Mouse (Mus musculus) CH12F3 (cell line): ENCODE measurements around the gene Ret.

Experiments used
- in situ Hi-C: fragments of 300-500 bp; cut with MboI; formaldehyde crosslinking; loops from 2 replicates; pipeline ENCODE4 v1.14.3; 2020; ENCODE audit warnings: low sequenced_read_pairs

Gene Ret

DNA sequence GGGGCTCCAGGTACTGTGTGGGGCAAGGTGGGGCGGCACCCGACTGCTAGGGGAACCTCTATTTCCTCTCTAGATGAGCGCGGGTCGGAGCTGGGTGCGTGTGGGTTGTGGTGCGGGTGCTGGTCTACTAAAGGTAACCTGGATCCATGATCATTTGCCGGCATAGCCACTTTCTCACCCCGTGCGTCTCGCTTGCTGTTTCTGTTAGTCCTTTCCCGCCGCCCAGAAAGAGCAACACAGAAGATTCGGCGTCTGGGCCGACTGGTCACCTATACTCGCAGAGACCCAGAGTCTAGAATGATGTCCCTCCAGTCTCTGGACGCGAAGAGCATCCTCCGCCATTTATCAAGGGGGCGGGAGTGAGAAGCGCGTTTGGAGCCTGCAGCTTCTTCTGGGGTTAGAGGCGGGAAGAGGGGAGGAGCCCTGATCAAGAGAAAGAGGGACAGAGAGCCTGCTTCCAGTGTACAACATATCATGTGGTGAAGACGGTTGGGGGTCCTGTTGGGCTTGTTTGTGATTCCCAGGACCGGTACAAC, at the start of gene Ret:
Ret (minus strand) TSS at position 279 of the 536 bp plus-strand sequence.
- in situ Hi-C loops, result no loop called here

DNA sequence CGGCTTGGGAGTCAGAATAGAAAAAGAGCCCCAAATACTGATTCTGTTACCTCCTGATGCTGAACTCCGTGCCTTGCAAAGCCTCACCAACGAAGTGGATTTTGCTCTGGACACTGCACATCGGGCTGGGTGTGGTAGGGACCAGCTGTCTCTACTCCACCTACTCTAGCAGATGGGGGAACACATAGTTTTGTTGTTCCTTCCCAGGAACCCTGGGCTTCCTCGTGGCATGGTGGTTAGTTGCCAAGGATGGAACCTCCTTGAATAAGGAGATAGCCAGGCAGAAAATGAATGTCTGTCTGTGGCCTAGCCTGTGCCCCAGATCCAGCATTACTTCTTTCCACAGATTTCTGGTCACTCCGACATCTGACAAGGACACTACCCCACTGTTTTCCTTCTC, 49.6 kb upstream of the Ret start:
- in situ Hi-C loops, result no loop called here

DNA sequence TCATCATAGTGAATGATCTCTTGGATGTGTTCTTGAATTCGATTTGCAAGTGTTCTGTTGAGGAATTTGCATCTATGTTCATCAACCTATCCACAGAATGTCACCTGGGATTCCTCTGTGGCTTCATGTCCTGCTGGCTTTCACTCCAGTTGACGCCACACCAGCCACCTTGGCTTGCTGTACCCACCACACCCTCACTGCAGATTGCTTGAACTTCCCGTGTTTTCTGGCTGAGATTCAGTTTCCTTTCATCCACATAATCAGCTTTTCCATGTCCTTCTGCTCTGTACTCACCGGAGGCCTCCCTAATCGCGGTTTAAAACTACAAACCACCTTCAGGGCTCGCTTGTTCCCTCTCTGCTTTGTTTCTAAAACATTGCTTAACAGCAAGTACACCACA, 46.6 kb upstream of the Ret start:
- in situ Hi-C loops, result no loop called here

DNA sequence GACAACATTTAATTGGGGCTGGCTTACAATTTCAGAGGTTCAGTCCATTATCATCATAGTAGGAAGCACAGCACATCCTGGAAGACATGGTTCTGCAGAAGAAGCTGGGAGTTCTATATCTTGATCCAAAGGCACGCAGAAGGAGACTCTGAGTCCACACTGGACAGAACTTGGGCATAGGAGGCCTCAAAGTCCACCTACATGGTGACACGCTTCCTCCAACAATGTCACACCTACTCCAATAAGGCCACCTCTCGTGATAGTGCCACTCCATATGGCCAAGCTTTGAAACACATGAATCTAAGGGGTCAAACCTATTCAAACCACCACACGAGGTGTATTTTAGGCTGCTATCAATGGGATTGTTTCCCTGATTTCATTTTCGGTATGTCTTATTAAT, 45.4 kb upstream of the Ret start:
- in situ Hi-C loops, result no loop called here

DNA sequence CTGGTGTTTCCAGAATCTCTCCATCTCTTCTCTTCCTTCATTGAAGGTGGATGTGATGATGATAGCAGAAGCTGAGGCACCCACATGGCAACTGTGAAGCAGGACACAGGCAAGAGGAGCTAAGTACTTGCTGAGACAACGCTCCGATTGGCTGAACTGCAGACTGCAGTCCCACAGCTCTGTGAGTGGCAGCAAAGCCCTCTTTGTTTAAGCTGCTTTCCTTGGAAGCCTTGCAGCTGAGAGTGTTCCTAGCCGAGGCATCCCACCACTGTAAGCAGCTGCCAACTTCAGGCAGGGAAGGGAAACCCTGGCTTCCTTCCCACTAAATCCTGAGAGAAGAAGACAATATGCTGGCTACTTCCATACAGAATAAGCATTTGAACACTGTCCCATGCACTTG, 28.6 kb upstream of the Ret start:
- in situ Hi-C loops, result no loop called here

DNA sequence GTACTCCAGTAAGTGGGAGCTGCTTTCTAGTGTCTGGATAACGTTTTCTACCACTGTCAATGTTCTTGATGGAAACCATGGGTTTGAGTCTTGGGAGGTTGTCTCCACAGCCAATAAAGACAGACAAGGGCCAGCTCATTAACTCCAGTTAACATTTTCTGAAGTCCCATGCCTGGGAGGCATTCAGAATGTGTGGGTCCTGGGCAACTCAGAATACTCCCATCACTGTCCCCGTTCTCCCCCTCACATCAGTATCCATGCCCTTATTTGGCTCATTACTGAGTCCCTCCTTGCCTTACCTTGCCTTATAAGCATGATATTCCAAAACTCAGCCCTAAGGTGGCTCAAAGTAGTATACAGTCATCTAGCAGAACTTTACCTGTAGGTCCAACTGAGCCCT, 25.0 kb upstream of the Ret start:
- in situ Hi-C loops, result no loop called here

DNA sequence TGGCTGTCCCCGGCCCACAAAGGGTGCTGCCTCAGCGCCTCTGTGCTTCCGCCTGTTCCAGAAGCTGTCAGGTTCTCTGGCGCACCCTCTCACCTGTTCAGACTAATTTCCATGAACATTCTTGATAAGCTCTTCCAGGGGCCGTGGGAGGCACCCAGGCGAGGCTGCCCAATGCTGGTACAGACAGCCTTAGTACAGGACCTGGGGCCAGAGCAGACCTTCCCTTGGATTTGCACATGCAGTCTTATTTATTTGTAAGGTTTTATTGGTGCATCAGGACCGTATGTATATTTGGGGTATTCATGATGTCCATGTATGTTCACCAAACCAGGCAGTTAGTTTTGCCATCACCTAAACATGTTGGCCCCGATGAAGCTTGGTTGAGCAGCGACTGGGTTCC, 18.2 kb upstream of the Ret start:
- in situ Hi-C loops, result no loop called here

DNA sequence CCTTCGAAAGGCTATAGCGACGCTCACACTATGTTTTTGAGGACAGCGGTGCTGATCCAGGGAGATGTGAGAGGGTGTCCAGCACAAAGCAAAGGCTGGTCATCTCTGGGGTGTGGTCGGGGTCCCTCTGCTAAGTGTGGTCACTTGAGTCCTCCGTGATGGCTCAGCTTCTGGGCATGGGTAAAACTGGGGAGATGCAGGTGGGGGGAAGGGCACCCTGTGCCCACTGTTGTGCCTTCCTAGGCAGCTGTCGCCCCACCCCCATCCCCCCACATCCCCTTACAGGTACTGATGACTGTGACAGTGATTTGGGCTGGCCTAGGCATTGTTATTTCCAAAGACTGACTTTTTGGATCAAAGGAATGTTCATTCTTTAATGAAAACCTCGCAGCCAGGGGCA, 10.8 kb upstream of the Ret start:
- in situ Hi-C loops, result no loop called here

DNA sequence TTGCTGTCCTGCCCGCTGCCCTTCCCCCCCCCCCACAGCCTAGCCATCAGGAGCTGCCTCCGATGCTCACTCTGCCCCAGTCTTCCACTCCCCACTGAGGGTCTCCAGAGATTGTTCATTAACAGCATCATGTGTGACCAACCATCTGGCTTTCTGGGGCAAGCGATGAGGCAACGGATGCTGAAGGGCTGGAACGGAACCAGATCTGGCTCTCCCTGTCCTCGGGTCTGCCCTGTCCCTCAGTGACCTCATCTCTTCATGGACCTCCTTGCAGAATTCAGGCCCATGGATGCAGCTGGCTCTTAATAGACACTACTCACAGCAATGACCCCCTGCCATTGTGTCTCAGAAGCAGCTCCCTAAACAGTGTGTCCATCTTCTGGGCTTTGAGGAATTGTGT, 8.9 kb upstream of the Ret start:
- in situ Hi-C loops, result no loop called here

DNA sequence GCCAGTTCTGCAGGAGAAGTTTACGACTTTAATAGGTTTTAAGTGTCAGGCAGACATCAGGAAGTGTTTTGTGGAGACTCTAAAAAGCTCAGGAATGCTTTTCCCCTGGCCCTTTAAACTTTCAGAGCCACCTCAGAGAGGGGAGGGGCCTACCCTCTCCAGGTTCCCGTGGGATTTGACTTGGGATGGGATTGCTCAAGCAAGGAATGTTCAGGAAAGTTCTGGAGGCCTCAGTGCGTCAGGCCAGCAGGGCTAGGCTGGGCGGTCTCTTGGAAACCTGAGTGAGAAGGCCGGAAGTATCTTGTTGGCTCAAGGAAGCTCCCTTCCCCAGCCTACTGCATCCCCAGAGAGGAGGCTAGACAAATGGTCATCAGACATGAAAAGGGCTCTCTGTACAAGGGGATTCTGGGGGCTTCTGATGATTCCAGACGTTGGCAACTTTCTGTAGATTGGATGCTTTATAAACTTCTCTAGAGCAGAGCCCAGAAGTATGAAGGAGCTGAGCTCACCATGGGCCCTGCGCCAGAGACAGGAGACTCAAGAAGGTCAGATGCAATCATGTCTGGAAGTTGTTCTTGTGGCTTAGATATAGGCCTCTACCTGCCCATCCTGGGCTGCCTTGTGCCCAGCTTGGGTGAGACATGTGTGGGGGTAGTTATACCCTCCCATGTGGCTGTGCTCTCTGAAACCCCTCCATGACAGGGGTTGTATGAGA, 7.8 kb upstream of the Ret start:
- in situ Hi-C loops, result no loop called here

DNA sequence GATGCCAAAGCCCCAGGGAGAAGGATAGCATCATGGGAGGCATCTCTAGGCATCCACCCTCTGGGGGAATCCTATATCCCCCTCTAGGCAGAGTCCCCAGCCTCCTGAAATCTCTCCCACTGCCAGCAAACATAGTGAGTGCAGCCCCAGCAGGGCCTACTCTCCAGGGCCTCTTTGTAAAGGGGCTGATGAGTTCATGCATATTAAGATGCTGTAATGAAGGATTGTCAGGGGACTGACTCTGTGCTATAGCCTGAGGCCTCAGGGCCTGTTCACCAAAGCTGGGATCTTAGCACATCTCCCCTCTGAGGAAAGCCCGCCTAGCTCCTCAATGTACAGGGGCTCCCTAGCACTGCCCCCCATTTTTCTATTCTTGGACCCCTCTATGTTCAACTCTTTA, 6.6 kb upstream of the Ret start:
- in situ Hi-C loops, result no loop called here

DNA sequence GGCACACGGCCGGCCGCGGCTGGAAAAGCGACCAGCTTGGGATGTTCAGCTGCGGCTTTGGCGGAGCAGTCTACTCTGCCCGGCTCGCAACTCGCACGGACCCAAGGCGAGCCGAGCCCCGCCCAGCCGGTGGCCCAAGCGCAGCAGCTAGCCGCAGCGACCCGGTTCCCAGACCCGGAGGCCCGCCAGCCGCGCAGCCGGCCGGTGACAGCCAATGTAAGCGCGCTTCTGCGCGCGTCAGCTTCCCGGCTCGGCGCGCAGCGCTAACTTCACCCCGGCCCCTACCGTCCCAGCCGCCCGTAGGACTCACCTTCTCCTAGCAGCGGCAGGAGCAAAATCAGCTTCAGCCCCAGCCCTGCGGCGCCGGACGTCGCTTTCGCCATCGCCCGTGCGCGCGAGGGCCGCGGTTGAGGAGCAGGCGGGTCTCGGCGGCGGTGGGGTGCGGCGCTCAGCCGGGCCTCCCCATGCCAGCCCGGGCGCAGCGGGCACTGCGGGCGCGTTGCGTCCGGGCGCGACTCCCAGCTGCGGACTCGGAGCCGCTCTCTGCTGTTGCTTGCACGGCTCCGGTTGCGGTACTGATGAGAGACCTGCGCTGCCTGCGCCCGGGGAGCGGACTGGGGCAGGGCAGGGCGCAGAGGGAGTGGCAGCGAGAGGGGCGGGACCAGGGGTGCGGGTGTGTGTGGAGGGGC, 623 bp downstream of the Ret start:
- in situ Hi-C loops, result no loop called here

DNA sequence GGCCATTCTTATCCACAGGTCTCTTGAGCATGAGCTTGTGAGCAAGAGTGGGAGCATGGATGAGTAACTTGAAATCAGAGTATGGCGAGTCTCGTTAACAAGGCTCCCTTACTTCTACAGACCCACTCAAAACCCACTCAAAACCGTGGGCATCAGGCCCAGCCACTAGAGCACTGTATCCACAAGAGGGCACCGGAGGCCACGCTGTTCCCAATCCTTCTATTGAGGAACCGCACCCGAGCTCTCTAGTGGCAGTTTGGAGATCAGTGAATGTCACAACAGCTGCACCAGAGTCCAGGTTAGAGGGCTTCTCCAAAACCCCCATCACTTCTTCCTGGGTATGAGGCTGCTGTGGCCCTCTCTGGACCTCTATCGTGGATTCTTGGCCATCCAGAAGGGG, 2.4 kb downstream of the Ret start:
- in situ Hi-C loops, result no loop called here

DNA sequence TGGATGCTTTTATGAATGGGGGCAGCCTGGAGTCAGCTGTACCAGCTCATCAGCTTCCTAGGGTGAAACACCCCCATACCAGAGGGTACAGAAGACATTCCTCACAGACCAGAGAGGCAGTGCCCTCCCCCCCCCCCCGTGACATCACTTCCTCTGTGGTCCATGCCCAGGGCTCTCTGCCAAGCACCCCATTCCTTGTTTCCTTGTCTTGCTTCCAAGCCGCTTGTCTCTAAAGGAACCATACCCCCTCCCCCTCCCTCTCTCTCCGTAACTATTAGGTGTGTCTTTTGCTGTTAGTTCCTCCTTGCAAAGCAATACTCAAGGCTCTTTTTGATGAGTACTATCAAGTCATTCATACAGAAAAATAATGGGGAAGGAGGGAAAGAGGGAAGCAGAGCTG, 4.6 kb downstream of the Ret start:
- in situ Hi-C loops, result no loop called here

DNA sequence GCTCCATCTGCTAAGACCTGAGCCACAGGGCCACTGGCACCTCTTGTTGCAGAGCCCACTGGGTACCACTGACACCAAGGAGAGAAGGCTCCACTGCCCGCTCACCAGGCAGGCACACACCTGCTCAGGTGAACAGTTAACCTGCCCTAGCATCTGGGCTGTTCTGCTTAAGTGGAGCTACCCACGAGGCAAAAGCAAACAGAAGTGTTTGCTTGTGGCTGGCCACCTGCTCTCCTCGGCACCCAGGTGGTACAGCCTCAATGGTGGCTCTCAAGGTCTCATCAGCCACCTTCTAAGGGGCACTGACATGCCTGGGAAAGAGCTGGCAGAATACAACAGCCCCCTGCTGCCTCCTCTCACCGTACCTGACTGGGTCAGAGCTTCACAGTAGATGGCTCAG, 5.3 kb downstream of the Ret start:
- in situ Hi-C loops, result no loop called here

DNA sequence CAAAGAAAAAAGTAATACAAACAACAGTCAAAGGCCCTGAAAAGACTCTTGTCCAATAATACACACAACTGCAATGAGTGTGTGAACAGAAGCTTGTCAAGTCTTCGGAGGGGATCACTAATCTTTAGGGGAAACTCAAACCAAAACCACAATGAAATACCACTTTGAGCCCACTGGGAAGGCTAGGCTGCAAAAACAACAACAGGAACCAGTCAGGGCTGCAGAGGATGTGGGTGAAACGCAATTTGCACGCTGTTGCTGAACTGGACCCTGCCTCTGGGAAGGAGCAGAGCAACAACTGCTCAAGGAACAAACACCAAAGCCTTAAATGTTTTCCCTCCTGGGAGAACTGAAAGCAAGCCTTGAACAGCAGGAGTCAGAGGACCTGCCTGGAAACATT, 7.8 kb downstream of the Ret start:
- in situ Hi-C loops, result loop anchor here (10.0 kb wide), 1 partner anchor 185 kb away; no protein-coding TSS in a partner anchor

DNA sequence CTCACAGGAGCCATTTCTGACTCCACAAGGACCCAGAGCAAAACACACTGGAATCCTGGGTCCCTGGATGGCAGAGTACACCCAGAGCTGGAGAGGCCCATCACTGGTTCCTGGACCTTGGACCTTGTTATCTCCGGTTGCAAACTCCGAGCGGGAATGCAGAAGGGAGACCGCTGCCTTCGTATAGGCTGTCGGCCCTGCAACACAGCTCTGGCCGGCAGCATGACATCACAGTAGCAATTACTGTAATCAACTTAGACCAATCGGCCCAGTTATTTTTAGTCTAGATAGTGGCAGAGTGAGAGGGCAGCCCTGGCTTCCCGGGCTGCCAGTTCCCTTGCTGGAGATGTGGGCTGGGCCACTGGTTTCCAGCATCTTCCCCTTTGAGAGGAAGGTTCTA, 8.9 kb downstream of the Ret start:
- in situ Hi-C loops, result loop anchor here (10.0 kb wide), 1 partner anchor 186 kb away; no protein-coding TSS in a partner anchor

DNA sequence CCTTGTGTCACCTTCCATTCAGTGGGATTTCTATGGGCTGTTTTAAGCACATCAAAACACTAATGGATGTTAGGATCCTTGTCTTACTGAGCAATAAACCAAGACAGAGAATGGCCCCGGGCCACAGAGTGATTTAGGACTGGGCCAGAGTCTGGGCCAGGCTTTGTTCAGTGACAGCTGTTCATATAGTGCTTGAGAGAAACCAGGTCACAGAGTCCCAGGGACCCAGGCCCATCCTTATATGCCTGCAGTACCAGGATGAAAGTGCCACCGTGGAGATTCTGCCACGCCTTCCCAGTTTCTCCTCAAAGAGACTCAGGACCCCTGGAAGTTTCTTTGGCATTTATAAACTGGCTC, 10.3 kb downstream of the Ret start:
- in situ Hi-C loops, result loop anchor here (10.0 kb wide), 1 partner anchor 188 kb away; no protein-coding TSS in a partner anchor

DNA sequence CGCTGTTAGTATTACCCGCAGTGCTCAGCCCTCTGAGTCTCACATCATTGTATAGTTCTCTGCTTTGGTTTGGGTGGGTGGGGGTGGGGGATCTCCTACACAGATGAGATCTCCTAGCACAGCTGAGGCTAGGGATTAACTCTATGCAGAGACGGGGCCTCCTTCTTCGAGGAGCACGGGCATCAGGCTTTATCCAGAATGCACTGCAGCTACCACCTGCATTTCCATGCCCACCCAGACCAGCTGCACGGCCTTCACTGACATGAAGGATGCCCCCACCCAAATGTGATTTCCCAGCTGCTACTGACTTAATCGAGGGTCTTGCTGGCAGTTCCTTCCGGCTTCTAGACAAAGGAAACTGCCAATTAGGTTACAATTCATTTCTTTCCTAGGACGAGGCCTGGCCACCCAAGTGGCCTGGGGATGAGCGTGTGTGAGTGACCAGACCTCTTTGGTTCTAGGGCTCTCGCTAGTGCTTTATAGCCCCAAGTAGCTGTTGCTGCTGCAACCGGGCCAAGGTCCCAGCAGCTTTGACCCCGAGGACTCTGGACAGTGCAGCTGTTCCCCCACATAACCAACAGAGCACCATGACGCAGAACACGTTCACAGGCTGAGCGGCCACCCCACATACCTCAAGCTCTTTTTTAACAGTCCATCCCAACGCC, 10.8 kb downstream of the Ret start:
- in situ Hi-C loops, result loop anchor here (10.0 kb wide), 1 partner anchor 188 kb away; no protein-coding TSS in a partner anchor

DNA sequence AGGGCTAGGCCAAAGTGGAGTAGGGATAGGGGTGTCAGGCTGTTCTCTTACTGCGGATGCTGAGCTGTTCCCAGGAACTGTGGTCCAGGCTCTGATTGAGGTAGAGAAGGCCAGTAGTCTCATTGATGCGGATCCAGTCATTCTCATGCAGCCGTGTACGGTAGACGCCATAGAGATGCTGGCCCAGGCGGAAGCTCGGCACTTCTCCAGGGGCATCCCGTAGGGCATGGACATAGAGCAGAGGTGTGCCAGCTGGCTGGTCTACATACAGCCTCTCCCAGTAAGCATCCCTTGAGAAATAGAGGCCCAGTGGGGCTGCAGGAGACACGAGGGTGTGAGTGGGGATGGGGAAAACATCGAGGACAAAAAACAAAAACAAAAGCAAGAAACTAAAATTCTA, 13.4 kb downstream of the Ret start:
- in situ Hi-C loops, result loop anchor here (10.0 kb wide), 1 partner anchor 191 kb away; no protein-coding TSS in a partner anchor

DNA sequence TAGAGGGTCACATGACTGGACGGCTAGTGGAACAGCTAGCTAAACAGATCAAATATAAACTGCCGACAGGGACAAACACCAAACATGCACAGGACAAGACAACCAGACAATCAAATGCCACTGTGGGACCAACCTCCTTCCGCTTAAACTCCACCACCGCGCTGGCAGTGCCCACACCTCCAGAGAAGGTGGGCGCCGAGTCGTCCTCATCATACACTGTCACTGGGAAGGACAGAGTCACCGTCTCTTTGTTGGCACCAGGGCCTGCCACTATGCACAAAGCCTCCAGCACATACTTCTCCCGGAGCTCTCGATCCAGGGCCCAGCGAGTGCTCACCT, 17.5 kb downstream of the Ret start:
- in situ Hi-C loops, result loop anchor here (10.0 kb wide), 1 partner anchor 195 kb away; no protein-coding TSS in a partner anchor
